Mouse (Mus musculus) liver, postnatal 0 days (tissue): ENCODE results near the gene Gm6899. TPM values are rescaled to one million over a fixed set of nuclear protein-coding genes. Genes with fewer than 3 reads are reported as not detected.

Experiments used
- ATAC-seq: fragments of 200-750 bp; cut with Nextera tagmentation; 2 replicates; pipeline ENCODE4 v1.8.0; 2017; ENCODE audit warnings: mild to moderate bottlenecking, moderate library complexity
- DNase-seq: peaks from one replicate; pipeline ENCODE4 v3.0.0-alpha.2; 2016
- H3K27ac ChIP-seq: fragments of 300-500 bp; sonication (generic); 2 replicates; pipeline ENCODE4 v1.5.1; 2014; ENCODE audit warnings: antibody characterized with exemption, moderate library complexity, mild to moderate bottlenecking, low read depth
- H3K27me3 ChIP-seq: fragments of 300-500 bp; sonication (generic); 2 replicates; pipeline ENCODE4 v1.6.1; 2014; ENCODE audit warnings: low read length, control low read depth, mixed read lengths; ENCODE audit not compliant: insufficient read depth
- H3K36me3 ChIP-seq: fragments of 300-500 bp; sonication (generic); replicated peaks from 2 replicates; pipeline ENCODE4 v1.6.1; 2014; ENCODE audit warnings: mild to moderate bottlenecking, control low read depth, low read length, moderate library complexity, mixed read lengths; ENCODE audit not compliant: insufficient read depth
- H3K4me1 ChIP-seq: fragments of 300-500 bp; sonication (generic); 2 replicates; pipeline ENCODE4 v1.6.1; 2014; ENCODE audit warnings: antibody characterized with exemption, mild to moderate bottlenecking, control low read depth; ENCODE audit not compliant: insufficient read depth
- H3K4me2 ChIP-seq: fragments of 300-500 bp; sonication (generic); 2 replicates; pipeline ENCODE4 v1.6.1; 2014; ENCODE audit warnings: low read depth, mild to moderate bottlenecking, low read length, moderate library complexity, mixed read lengths
- H3K4me3 ChIP-seq: fragments of 300-500 bp; sonication (generic); 2 replicates; pipeline ENCODE4 v1.5.1; 2014; ENCODE audit warnings: low read depth, low read length
- H3K9ac ChIP-seq: fragments of 300-500 bp; sonication (generic); replicated peaks from 2 replicates; pipeline ENCODE4 v1.6.1; 2014; ENCODE audit warnings: mild to moderate bottlenecking, moderate library complexity
- H3K9me3 ChIP-seq: fragments of 300-500 bp; sonication (generic); 2 replicates; pipeline ENCODE4 v1.6.1; 2016; ENCODE audit warnings: mild to moderate bottlenecking, control low read depth, low read length, mixed read lengths
- CTCF ChIP-seq: sonication (generic); IDR thresholded peaks from 2 replicates; pipeline ENCODE4 v1.5.1; 2016; ENCODE audit warnings: antibody characterized with exemption, low read depth
- EP300 ChIP-seq: IDR thresholded peaks from 2 replicates; pipeline ENCODE4 v1.6.1; 2016; ENCODE audit warnings: antibody characterized with exemption, low read depth, mild to moderate bottlenecking
- WGBS: fragments of 180-500 bp; shearing (Covaris S2); extraction: QIAGEN DNeasy Blood & Tissue Kit; methylation state at CpG from one replicate; pipeline ENCODE4 v1.1.7; 2014; ENCODE audit not compliant: insufficient replicate concordance; 5-methylcytosine and 5-hydroxymethylcytosine counted together
- polyA plus RNA-seq: library from polyadenylated mRNA; unstranded; fragments of >200 nt; fragmentation: Nextera tagmentation; extraction: Ambion mirVana; gene quantifications from 2 replicates; pipeline ENCODE4 v1.2.1, GENCODE M21; 2015

The Gm6899 gene
- not detected in 2 replicates for polyA plus RNA-seq

DNA sequence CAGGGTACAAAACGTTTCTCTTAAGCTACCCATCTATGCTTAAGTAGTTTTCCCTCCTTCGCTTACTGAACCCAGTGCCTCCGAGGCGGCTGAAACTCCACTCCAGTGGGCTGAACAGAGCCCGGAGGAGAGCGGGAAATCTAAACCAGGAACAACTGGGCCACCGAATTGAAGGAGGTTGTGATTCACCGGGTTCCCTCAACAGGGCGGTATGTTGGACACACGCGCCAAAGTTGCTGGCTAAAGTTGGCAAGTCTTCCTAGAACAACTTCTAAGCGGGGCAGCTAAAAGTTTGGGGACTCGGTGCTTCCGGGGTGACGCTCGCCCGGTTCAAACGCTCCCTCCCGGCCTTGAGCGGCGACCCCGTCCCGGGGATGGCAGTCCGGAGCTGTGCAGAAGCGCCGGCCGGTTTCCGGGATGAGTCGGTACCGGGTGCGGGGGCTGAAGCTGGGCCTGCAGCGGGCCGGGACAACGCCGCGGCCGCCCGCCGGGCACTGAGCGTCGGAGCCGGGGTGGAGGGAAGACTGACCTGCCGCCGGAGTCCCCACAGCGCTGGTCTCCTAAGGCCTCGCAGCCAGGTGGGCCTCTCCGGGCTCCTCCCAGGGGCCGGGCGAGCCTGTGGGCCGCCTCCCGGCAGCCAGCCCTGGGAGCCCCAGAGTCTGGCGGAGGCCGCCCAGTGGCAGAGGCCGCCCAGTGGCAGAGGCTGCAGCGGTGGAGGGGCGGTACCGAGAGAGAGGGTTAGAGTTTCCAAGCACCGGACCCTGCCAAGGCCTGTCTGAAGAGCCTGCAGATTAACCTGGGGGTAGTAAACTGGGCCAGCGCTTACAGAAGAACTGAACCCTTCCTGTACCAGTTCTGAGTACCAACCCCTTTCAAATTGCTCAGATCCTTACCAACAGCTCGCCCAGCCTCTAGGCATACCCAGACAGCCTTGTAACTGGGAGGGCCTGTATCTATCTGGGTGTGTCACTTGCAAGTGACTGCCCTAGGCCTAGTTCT is at the start of gene Gm6899, which contains the start of gene Vrk2:
Gene Gm6899, plus strand, starts transcription at position 181 of the 999 bp plus-strand sequence.
Gene Vrk2, minus strand, starts transcription at position 939 of the 999 bp plus-strand sequence.
- DNase-seq, result peak; percentile 93
- peak within 1 kb of the TSS; percentile 95 for H3K9ac ChIP-seq
- H3K27ac ChIP-seq, result peak within 1 kb of the TSS; percentile 88
- no peaks in the 10 kb centered on the region for H3K27me3 ChIP-seq
- 0 out of 2 replicates have a peak, but pooled peaks cover 9% of the 10 kb centered on the region for H3K36me3 ChIP-seq
- TF ChIP-seq CTCF (peak; percentile 59), EP300 (no peak)
- peak; percentile 100 for ATAC-seq
- peak within 1 kb of the TSS; percentile 83 for H3K4me2 ChIP-seq
- H3K9me3 ChIP-seq, result no peaks in the 10 kb centered on the region
- H3K4me3 ChIP-seq, result peak within 1 kb of the TSS; percentile 98
- H3K4me1 ChIP-seq, result peaks cover 7% of the 10 kb centered on the region
- WGBS, result under 1% methylated on average over 60 of the region's 60 CpGs

DNA sequence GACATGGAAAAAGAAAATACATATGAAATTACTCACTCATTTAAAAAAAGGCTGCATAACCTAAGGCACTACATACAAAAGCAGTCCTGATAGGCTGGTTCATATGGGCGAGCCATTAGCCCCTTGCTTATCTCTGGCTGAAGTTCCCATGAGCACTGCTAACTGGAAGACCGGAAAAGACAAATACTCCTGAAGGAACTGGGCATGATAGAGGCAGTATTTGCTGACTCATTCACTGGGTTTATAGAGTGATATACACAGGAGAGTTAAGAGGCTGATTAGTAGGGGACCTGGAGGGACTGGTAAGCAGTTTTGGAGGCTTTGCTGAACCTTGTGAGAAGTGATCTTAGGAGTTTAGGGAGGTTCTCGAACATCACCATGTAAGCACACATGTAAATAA is 41.5 kb upstream of the Gm6899 start:
- DNase-seq (no peak), ATAC-seq (no peak)
- Histone ChIP-seq H3K9me3 (no peaks in the 10 kb centered on the region), H3K4me1 (0 out of 2 replicates have a peak, but pooled peaks cover 2% of the 10 kb centered on the region), H3K4me2 (no peak overlapping the region), H3K4me3 (no peak overlapping the region), H3K27me3 (no peaks in the 10 kb centered on the region), H3K36me3 (peaks cover 9% of the 10 kb centered on the region), H3K27ac (no peak overlapping the region), H3K9ac (no peak overlapping the region)
- TF ChIP-seq CTCF (no peak), EP300 (no peak)
- 72% methylated on average over 3 of the region's 3 CpGs for WGBS

DNA sequence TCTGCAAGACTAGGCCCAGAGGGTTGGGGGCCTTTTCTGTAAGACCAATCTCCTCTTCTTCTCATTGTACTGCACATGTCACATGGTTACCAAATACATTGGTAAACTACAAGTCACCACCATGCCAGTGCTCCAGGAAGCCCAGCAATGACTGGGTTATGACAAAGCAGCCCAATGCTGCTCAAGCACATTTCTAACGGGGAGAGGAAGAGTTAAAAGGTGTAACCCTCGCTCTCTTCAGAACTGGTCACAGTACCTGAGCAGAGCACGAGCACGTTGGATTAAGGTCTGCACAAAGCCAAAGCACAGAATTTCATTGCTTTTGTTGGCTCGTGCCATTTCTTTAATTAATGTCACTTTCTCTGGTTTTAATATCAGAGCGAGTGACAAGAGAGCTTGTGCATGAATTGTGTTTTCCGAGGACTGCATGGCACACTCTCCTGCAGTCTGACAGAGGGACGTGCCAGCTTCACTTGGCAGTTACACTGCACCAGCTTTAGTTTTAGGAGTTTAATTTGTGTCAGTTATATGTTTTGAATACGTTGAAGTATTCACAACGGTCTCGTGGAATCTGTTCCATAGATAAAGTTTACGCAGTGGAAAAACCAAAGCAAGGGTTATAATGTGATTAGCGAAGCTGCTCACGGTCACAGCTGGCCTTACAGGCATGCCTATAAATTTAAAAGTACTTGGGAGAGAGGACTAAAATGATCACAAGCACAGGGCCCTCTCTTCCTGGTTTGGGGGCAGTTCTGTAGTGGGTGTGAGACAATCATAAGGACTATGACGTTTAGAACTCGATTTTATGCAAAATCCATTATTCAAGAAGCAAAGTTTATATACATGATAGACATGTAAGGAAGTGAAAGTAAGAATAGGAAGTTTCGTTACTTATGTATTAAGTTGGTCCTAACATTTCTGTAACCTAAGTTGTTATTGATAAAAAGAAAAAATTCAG is 7.4 kb upstream of the Gm6899 start:
- Histone ChIP-seq H3K27me3 (no peaks in the 10 kb centered on the region), H3K9ac (no peak overlapping the region), H3K36me3 (peaks cover 14% of the 10 kb centered on the region; the same call in 1 of the 2 replicates), H3K4me2 (0 out of 2 replicates have a peak overlapping the region, but pooled peaks have one; percentile 10), H3K4me1 (0 out of 2 replicates have a peak, but pooled peaks cover 4% of the 10 kb centered on the region), H3K27ac (peak overlapping the region; percentile 36; the same call in 1 of the 2 replicates), H3K9me3 (no peaks in the 10 kb centered on the region), H3K4me3 (no peak overlapping the region)
- WGBS, result 83% methylated on average over 17 of the region's 17 CpGs
- DNase-seq, result no peak
- TF ChIP-seq EP300 (no peak), CTCF (no peak)
- peak; percentile 35; the same call in 1 of the 2 replicates for ATAC-seq

DNA sequence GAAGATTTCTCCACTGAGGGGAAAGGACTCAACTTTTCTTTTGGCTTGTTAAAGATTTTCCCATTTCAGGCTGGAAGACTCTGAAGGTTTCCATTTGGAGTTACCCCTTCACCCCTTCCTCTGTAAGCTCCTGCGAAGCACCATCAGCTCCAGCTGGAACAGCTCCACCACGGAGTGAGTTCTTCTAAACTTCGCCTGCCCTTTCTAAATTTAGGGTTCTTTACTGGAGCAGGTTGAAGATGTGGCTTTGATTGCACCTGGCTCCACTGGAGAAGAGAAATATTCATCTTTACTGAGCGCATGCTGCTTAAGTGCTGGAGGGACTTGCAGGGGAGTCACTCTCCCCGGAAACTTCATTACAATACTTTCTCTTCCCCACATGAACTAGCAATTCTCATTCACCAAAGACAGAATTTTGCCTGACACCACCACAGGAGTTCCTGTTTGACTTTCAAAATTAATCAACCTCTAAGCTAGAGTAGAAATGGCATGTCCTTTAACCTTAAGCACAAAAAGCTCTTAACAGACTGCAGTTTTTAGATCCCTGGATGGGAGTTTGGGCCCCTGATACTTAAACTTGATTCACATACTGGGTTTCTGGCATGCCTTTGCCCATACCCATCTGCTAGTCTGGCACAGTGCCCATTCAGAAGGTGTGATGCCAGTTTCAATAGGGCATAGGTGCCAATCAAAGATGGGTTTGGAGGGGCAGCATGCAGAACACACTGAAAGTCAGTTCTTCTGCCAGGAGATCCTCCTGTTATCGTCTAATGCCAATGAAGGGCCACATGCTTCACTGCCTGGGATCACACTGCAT is 6.5 kb upstream of the Gm6899 start:
- Histone ChIP-seq H3K36me3 (peaks cover 17% of the 10 kb centered on the region; the same call in 1 of the 2 replicates), H3K4me1 (0 out of 2 replicates have a peak, but pooled peaks cover 4% of the 10 kb centered on the region), H3K9ac (no peak overlapping the region), H3K4me3 (no peak overlapping the region), H3K27me3 (no peaks in the 10 kb centered on the region), H3K27ac (peak overlapping the region; percentile 36; the same call in 1 of the 2 replicates), H3K4me2 (peak overlapping the region; percentile 10), H3K9me3 (no peaks in the 10 kb centered on the region)
- ATAC-seq, result peak; percentile 17; the same call in 1 of the 2 replicates
- no peak for DNase-seq
- WGBS, result 66% methylated on average over 6 of the region's 6 CpGs
- no peak for TF ChIP-seq EP300
- TF ChIP-seq CTCF, result no peak

DNA sequence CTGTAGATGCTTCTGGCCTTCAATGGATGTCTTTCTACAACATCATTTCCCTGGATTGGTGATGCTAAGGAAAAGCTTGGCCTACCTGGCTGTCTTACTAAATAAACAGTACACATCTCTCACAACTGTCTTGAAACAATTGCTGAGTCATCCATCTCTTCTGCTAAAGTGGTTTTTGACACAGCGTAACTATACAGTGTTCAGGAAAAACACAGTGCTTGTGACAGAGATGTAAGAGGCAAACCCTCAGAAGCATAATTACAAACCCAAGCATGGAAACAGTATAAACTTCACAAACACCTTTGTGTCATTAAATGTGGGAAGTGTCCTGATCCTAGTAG is 5.9 kb upstream of the Gm6899 start:
- Histone ChIP-seq H3K9ac (no peak overlapping the region), H3K27me3 (no peaks in the 10 kb centered on the region), H3K4me2 (no peak overlapping the region), H3K36me3 (peaks cover 17% of the 10 kb centered on the region; the same call in 1 of the 2 replicates), H3K4me1 (peaks cover 4% of the 10 kb centered on the region; the same call in 1 of the 2 replicates), H3K9me3 (no peaks in the 10 kb centered on the region), H3K4me3 (no peak overlapping the region), H3K27ac (0 out of 2 replicates have a peak overlapping the region, but pooled peaks have one; percentile 26)
- 72% methylated on average over 1 of the region's 1 CpGs for WGBS
- DNase-seq, result no peak
- no peak for ATAC-seq
- TF ChIP-seq CTCF (no peak), EP300 (no peak)
